Mouse (Mus musculus) neural tube, embryonic 12.5 days (tissue): ENCODE measurements around the gene Tuba8. TPM values are rescaled to one million over a fixed set of nuclear protein-coding genes. Genes with fewer than 3 reads are reported as not detected.

Experiments used
- polyA plus RNA-seq: library from polyadenylated mRNA; unstranded; fragments of >200 nt; fragmentation: Nextera tagmentation; extraction: Ambion mirVana; gene quantifications from 2 replicates; pipeline ENCODE4 v1.2.1, GENCODE M21; 2016

Tuba8 gene
- polyA plus RNA-seq, 1 experiment from 2014 or later: 0.33 TPM

Other genes with a start within 250 kb of the Tuba8 start
- gene Mical3, start 79.7 kb upstream of the Tuba8 start, polyA plus RNA-seq: 17.3 and 22.2 TPM in 2 replicates
- 11.9 and 12.5 TPM in 2 replicates for gene Pex26, start 27.0 kb upstream of the Tuba8 start, polyA plus RNA-seq
- 1.3 TPM in 2 replicates for gene Usp18, start 35.2 kb downstream of the Tuba8 start, polyA plus RNA-seq
- 15.8 and 16.1 TPM in 2 replicates for gene Slc6a13, start 89.5 kb downstream of the Tuba8 start, polyA plus RNA-seq
- gene Slc6a12, start 132.4 kb downstream of the Tuba8 start, polyA plus RNA-seq: 0.14 TPM in 1 of 2 replicates, not detected in the other